15 mouse cellular contexts compared by ENCODE assay signal in genomic region chr12:9071493-9071892, GRCm38 (mm10). TPM values are rescaled to one million over a fixed set of nuclear protein-coding genes. Genes with fewer than 3 reads are reported as not detected.
DNase-seq lines count a peak whose midpoint lies in the region; ATAC-seq and TF ChIP-seq lines count a peak whose summit lies in the region.
"Had no signal": no experiment of that assay in that cellular context is flagged by ENCODE, and none has a peak within 500 bp of the region (broad histone marks: within the 10 kb centered on the region; RNA-seq: fewer than 3 reads in every experiment).

No protein-coding gene starts in this region.

- TF ChIP-seq CTCF in forebrain, postnatal 0 days (IDR thresholded peaks at IDR 0.05; ENCODE audit: low read depth) = no peak

- DNase-seq in forebrain, embryonic 10.5 days (ENCODE audit: extremely low spot score, low spot score) = no peak
- DNase-seq in midbrain, embryonic 11.5 days (ENCODE audit: low spot score, missing footprints) = no peak
- DNase-seq in forebrain, postnatal 0 days = peak; percentile 22
- no peak for DNase-seq in heart, postnatal 36 days
- DNase-seq: adrenal gland, postnatal 10 days; cerebellum, adult 11 months; gastrocnemius, postnatal 14 days; heart, postnatal 14 days; kidney, adult 8-10 months had no signal

- 20% methylated on average over 4 of the region's 4 CpGs for WGBS in forebrain, embryonic 13.5 days
- WGBS in forebrain, embryonic 10.5 days = 74% methylated on average over 4 of the region's 4 CpGs
- 44% methylated on average over 4 of the region's 4 CpGs for WGBS in midbrain, embryonic 15.5 days
- WGBS in midbrain, embryonic 11.5 days = 78% methylated on average over 4 of the region's 4 CpGs
- WGBS in forebrain, postnatal 0 days = 14% methylated on average over 4 of the region's 4 CpGs
- 21% methylated on average over 4 of the region's 4 CpGs for WGBS in neural tube, embryonic 15.5 days

- no peak overlapping the region for H3K9ac ChIP-seq in forebrain, embryonic 13.5 days
- H3K9ac ChIP-seq in midbrain, embryonic 15.5 days = no peak overlapping the region
- H3K9ac ChIP-seq in midbrain, embryonic 11.5 days (ENCODE audit: low read length) = no peak overlapping the region
- H3K9ac ChIP-seq in forebrain, postnatal 0 days = no peak overlapping the region
- H3K9ac ChIP-seq in neural tube, embryonic 15.5 days (replicated peaks) = no peak overlapping the region

- H3K27me3 ChIP-seq in forebrain, embryonic 13.5 days = no peaks in the 10 kb centered on the region
- no peaks in the 10 kb centered on the region for H3K27me3 ChIP-seq in forebrain, embryonic 10.5 days (ENCODE audit: poor library complexity, severe bottlenecking)
- no peaks in the 10 kb centered on the region for H3K27me3 ChIP-seq in midbrain, embryonic 15.5 days (replicated peaks)
- H3K27me3 ChIP-seq in midbrain, embryonic 11.5 days (ENCODE audit: control insufficient read depth, insufficient read depth, low read length) = no peaks in the 10 kb centered on the region
- H3K27me3 ChIP-seq in forebrain, postnatal 0 days (ENCODE audit: insufficient read depth, low read length) = no peaks in the 10 kb centered on the region
- no peaks in the 10 kb centered on the region for H3K27me3 ChIP-seq in neural tube, embryonic 15.5 days (replicated peaks)
- H3K27me3 ChIP-seq: Patski had no signal

- H3K4me2 ChIP-seq in forebrain, embryonic 13.5 days = no peak overlapping the region
- H3K4me2 ChIP-seq in midbrain, embryonic 15.5 days = no peak overlapping the region
- no peak overlapping the region for H3K4me2 ChIP-seq in midbrain, embryonic 11.5 days
- H3K4me2 ChIP-seq in forebrain, postnatal 0 days (ENCODE audit: low read depth) = no peak overlapping the region
- H3K4me2 ChIP-seq in neural tube, embryonic 15.5 days = no peak overlapping the region

- intact Hi-C loops in heart, postnatal 36 days (cut with DNase I) = no loop called here

- no peaks in the 10 kb centered on the region for H3K36me3 ChIP-seq in forebrain, embryonic 13.5 days (ENCODE audit: poor library complexity, severe bottlenecking)
- no peaks in the 10 kb centered on the region for H3K36me3 ChIP-seq in forebrain, embryonic 10.5 days (replicated peaks)
- no peaks in the 10 kb centered on the region for H3K36me3 ChIP-seq in midbrain, embryonic 15.5 days (replicated peaks)
- H3K36me3 ChIP-seq in midbrain, embryonic 11.5 days (ENCODE audit: control insufficient read depth, insufficient read depth, low read length) = no peaks in the 10 kb centered on the region
- H3K36me3 ChIP-seq in forebrain, postnatal 0 days (ENCODE audit: insufficient read depth) = no peaks in the 10 kb centered on the region
- H3K36me3 ChIP-seq in neural tube, embryonic 15.5 days = no peaks in the 10 kb centered on the region

- no peak overlapping the region for H3K27ac ChIP-seq in forebrain, embryonic 13.5 days
- H3K27ac ChIP-seq in forebrain, embryonic 10.5 days = no peak overlapping the region
- H3K27ac ChIP-seq in midbrain, embryonic 15.5 days = no peak overlapping the region
- H3K27ac ChIP-seq in midbrain, embryonic 11.5 days (ENCODE audit: low read depth, low read length) = no peak overlapping the region
- no peak overlapping the region for H3K27ac ChIP-seq in forebrain, postnatal 0 days (ENCODE audit: low read depth, low read length)
- no peak overlapping the region for H3K27ac ChIP-seq in neural tube, embryonic 15.5 days (replicated peaks)
- H3K27ac ChIP-seq: macrophage had no signal

- H3K9me3 ChIP-seq in forebrain, embryonic 13.5 days (replicated peaks) = no peaks in the 10 kb centered on the region
- H3K9me3 ChIP-seq in forebrain, embryonic 10.5 days = no peaks in the 10 kb centered on the region
- no peaks in the 10 kb centered on the region for H3K9me3 ChIP-seq in midbrain, embryonic 15.5 days
- H3K9me3 ChIP-seq in midbrain, embryonic 11.5 days (ENCODE audit: control insufficient read depth, low read length) = no peaks in the 10 kb centered on the region
- H3K9me3 ChIP-seq in forebrain, postnatal 0 days (ENCODE audit: low read length) = no peaks in the 10 kb centered on the region
- no peaks in the 10 kb centered on the region for H3K9me3 ChIP-seq in neural tube, embryonic 15.5 days (replicated peaks)

- H3K4me3 ChIP-seq in forebrain, embryonic 13.5 days = no peak overlapping the region
- H3K4me3 ChIP-seq in forebrain, embryonic 10.5 days = no peak overlapping the region
- no peak overlapping the region for H3K4me3 ChIP-seq in midbrain, embryonic 15.5 days
- H3K4me3 ChIP-seq in midbrain, embryonic 11.5 days (ENCODE audit: low read depth, low read length) = no peak overlapping the region
- no peak overlapping the region for H3K4me3 ChIP-seq in forebrain, postnatal 0 days (ENCODE audit: low read depth, low read length)
- H3K4me3 ChIP-seq in neural tube, embryonic 15.5 days (replicated peaks) = no peak overlapping the region

- ATAC-seq in forebrain, embryonic 13.5 days = peak; percentile 76
- peak; percentile 45; the same call in 1 of the 2 replicates for ATAC-seq in midbrain, embryonic 15.5 days (replicated peaks)
- ATAC-seq in midbrain, embryonic 11.5 days (ENCODE audit: low FRiP score) = no peak
- peak; percentile 68 for ATAC-seq in forebrain, postnatal 0 days
- ATAC-seq in neural tube, embryonic 15.5 days (ENCODE audit: low FRiP score) = peak; percentile 82; the same call in 1 of the 2 replicates
- no peak for ATAC-seq in granulocyte monocyte progenitor cell, adult 5-6 weeks (replicated peaks; ENCODE audit: poor library complexity, severe bottlenecking)
- ATAC-seq: Patski had no signal

- peaks cover 8% of the 10 kb centered on the region; the same call in 1 of the 2 replicates for H3K4me1 ChIP-seq in forebrain, embryonic 13.5 days
- no peaks in the 10 kb centered on the region for H3K4me1 ChIP-seq in forebrain, embryonic 10.5 days
- no peaks in the 10 kb centered on the region for H3K4me1 ChIP-seq in midbrain, embryonic 15.5 days
- H3K4me1 ChIP-seq in midbrain, embryonic 11.5 days (ENCODE audit: control insufficient read depth, insufficient read depth, low read length) = no peaks in the 10 kb centered on the region
- no peaks in the 10 kb centered on the region for H3K4me1 ChIP-seq in forebrain, postnatal 0 days (ENCODE audit: insufficient read depth)
- 0 out of 2 replicates have a peak, but pooled peaks cover 3% of the 10 kb centered on the region for H3K4me1 ChIP-seq in neural tube, embryonic 15.5 days

RNA-seq across cellular contexts. Expression of gene Ttc32, which starts 41.7 kb away (rescaled TPM):
- 16.9 and 20.4 TPM in 2 replicates for polyA plus RNA-seq in forebrain, embryonic 13.5 days (2015; fragmentation: Nextera tagmentation; extraction: Ambion mirVana)
- 18.3 and 21.2 TPM in 2 replicates for polyA plus RNA-seq in forebrain, embryonic 10.5 days (2016; fragmentation: Nextera tagmentation; extraction: Ambion mirVana)
- polyA plus RNA-seq in midbrain, embryonic 15.5 days (2015; fragmentation: Nextera tagmentation; extraction: Ambion mirVana) = 6.8 and 7.0 TPM in 2 replicates
- 24.0 and 26.2 TPM in 2 replicates for polyA plus RNA-seq in midbrain, embryonic 11.5 days (2014; fragmentation: Nextera tagmentation; extraction: Ambion mirVana)
- 3.2 and 7.6 TPM in 2 replicates for total RNA-seq in forebrain, postnatal 0 days (2014; rRNA removed)
- polyA plus RNA-seq in forebrain, postnatal 0 days (2015; fragmentation: Nextera tagmentation; extraction: Ambion mirVana) = 5.1 and 6.9 TPM in 2 replicates
- 8.9 and 13.0 TPM in 2 replicates for polyA plus RNA-seq in neural tube, embryonic 15.5 days (2015; fragmentation: Nextera tagmentation; extraction: Ambion mirVana)
- total RNA-seq in heart, postnatal 36 days (2021) = 10 to 100 TPM; 25.5 to 28.5 TPM
- 35.6 and 51.0 TPM in 2 replicates for total RNA-seq in granulocyte monocyte progenitor cell, adult 5-6 weeks (2014; fragmentation: Nextera tagmentation)
- 26.2 and 29.0 TPM in 2 replicates for total RNA-seq in granulocyte monocyte progenitor cell, adult 5-6 weeks (2017)

Comparison
In these comparisons a context has a peak if more than half of its experiments do, and no peak if none do; other contexts are left out.
1. ATAC-seq: peak in forebrain, embryonic 13.5 days (single experiment), midbrain, embryonic 15.5 days (single experiment), forebrain, postnatal 0 days (single experiment) and neural tube, embryonic 15.5 days (single experiment); none in midbrain, embryonic 11.5 days (single experiment) and granulocyte monocyte progenitor cell, adult 5-6 weeks (single experiment).